Mouse (Mus musculus) 416B (cell line): ENCODE data around the gene Usp25.
A peak's percentile ranks its signal among the peaks of the same experiment; 100 is the strongest.

Experiments used
- DNase-seq: peaks from one replicate; pipeline ENCODE4 v3.0.0; 2011; ENCODE audit warnings: low read depth

Usp25 gene

GRCm38 (mm10) chr16:77034751-77035150, 21.2 kb downstream of the Usp25 start:
- DNase-seq, result peak; percentile 16

- DNase-seq, result peak; percentile 34
Observed at GRCm38 (mm10) chr16:77041573-77041972, 28.1 kb downstream of the Usp25 start.

GRCm38 (mm10) chr16:77043499-77043898, 30.0 kb downstream of the Usp25 start:
- no peak for DNase-seq

DNA sequence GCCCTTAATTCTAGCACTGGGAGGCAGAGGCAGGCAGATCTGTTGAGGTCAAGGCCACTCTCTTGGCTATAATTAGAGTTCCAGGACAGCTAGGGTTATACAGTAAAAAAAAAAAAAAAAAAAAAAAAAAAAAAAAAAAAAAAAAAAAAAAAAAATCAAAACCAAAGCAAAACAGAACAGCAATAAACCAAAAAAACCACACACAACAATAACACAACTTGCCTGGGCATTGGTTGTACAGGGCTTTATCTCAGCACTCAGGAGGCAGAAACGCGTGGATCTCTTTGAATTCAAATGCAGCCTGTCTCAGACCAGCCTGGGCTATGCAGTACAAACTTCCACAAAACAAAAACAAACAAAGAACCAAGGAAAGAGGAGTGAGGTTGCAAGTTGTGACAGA, 40.7 kb downstream of the Usp25 start:
- no peak for DNase-seq

DNA sequence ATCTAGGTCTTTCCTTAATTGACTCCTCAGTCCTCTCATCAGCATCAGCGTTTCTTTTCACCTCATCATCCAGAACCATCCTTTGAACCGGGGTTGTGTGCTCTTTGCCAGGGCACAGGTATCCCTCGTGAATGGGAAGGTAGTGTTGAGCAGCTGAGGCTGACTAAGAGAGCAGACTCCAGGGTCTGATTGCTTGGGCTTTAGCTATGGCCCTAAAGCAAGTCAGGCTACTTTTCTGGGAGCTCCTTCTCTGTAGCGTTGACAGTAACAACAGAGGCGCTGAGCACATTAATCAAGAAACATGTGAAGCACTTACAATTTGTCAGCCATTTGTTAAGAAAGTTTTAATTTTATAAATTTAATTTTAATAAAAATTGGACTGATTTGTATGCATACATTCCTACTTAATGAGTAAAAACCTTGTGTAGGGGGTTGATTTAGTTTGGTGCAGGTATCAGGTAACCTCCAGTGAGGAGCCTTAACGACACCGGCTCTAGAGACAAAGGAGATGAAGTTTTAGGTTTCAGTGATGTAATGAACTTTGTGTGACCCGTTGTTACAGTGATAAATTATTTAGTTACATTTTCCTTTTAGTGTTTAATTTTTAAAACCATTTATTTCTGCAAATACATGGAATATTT, 42.1 kb downstream of the Usp25 start:
- no peak for DNase-seq

DNA sequence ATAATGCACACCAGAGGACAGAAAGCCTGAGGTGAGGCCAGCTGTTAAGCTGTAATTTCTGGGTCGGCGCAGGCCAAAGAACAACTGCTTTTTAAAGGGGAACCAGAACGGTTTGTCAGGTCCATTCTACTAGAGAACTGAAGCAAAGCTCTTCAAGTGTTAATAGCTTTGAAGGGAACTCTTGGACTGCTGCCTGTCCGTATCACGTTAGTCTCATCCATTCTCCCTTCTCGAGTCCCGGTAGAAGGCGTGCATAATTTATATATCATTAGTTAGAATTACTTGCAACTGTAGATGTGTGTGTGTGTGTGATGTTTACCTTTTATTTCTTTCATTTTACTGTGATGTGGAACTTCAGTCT, 42.6 kb downstream of the Usp25 start:
- no peak for DNase-seq

GRCm38 (mm10) chr16:77058567-77058966, 45.1 kb downstream of the Usp25 start:
- no peak for DNase-seq

DNA sequence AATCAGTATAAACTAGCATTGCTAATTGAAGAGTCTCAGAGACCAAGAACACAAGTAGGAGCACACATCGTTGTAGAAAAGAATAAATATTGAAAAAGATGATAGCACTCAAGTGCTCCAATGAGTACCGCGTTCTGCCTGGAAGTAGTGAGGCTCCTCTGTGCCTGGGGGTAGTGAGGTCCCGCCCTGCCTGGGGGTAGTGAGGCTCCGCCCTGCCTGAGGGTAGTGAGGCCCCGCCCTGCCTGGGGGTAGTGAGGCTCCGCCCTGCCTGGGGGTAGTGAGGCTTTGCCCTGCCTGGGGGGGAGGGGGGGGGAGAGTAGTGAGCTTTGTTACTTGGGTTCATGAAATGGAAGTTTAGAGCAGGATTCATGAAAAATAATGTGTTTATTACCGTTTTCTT, 46.7 kb downstream of the Usp25 start:
- DNase-seq, result no peak

DNA sequence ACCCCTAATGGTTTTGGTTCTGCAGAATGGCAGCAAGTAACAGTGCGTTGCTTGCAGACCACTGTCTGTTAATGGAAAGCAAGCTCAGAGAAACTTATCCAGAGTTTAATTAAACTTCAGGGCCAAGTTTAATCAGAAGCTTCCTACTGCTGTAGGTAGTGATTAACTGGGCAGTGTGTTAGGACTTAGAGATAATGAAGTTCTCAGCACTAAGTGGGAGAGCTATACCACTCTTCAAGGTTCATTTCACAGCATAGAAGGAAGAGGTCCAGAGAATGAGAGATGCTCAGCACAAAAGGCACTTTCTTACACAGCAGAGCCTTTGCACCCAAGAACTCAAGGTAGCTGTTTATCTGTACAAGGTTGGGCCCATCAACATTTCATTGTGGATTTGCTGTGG, 50.4 kb downstream of the Usp25 start:
- DNase-seq, result no peak

DNA sequence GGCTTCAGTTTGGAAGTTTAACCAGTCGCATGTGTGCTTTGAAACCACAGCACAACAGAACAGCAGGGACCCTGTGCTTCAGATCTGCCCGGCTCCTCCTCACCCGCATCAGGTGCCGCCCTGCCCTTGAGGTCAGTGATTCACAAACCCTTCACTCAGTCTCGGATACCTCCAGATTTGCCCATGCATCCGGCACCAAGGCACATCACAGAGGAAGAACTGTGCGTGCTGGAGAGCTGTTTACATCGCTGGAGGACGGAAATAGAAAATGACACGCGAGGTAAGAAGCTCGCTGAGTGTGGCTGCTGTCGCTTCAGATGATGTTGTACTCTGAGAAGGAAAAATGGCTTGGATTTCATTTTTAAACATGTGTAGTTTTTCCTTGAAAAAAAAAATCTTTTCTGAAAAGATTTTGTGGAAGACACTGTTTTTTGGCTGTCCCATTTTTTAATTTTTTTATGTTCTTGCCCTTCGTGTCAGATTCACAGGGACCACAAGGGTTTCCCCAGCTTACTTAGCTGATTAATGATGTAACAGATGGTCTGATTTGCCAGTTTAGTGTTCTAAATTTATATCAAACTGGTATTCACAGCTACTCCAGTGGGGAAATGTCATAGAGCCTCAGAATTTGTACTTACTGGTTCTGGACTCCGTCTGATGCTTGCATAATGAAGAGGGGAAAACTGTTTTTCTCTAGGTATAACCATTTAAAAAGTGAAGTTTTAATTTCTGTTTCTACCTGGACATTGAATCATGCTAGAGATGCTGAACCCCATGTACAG, 63.6 kb downstream of the Usp25 start:
- DNase-seq, result no peak

DNA sequence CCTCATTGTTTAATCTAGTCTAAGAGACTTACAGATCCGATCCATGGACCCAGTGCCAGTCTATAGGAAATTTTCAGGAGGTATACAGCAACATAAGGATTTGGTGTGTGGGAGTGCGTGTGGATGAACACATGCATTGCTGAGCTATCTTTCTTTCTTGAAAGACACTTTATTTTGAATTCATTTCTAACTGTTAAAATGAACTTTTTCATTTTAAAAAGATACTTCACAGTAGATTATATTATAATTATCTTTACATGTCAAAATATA, 64.2 kb downstream of the Usp25 start:
- no peak for DNase-seq

DNA sequence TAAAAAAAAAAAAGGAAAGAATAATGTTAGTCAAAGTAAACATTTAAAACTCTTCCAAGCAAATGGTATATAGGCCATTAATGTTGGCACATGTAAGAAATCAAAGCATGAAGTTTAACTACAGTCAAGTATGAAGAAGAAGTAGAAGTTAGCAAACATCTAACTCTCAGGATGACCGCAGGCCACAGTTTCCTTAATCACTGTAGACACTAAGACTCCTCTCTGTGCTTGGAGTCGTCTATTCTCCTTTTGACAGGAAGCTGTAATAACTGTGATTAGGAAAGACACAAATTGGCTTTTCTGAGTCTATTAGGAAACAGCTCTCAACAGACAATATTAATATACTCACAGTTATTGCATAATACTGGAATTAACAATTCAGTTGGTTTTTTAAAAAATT, 70.6 kb downstream of the Usp25 start:
- DNase-seq, result peak; percentile 81

- DNase-seq, result no peak
Observed at GRCm38 (mm10) chr16:77089806-77090205, 76.3 kb downstream of the Usp25 start.

GRCm38 (mm10) chr16:77093526-77093925, 80.0 kb downstream of the Usp25 start:
- DNase-seq, result no peak

DNA sequence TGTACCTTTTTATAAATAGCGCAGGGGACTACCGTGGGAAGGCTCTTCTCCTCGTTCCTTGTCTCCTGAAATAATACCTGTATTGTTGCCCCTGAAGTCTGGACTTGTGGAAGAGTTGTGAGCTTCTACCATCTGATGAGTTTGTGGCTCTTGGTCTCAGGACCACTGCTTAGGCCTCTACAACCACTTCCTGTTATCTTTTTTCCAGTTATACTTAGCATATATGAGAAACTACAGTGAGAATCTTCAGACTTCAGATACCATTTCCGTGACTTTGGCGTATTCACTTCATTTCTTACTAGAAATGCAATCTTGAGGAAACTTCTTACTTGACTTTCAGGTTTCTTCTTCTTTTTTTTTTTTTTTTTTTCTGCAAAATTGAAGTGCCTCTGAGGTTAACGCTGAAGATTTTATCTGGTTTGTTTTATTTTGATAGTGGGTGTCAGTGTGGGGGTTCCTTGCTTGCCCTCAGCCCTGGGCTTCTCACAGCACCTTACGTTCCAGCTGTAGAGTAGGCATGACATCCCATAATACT, 81.6 kb downstream of the Usp25 start:
- DNase-seq, result no peak

- peak; percentile 65 for DNase-seq
Observed at GRCm38 (mm10) chr16:77099018-77099869, 85.7 kb downstream of the Usp25 start.

GRCm38 (mm10) chr16:77103637-77104264, 90.2 kb downstream of the Usp25 start:
- DNase-seq, result no peak

DNA sequence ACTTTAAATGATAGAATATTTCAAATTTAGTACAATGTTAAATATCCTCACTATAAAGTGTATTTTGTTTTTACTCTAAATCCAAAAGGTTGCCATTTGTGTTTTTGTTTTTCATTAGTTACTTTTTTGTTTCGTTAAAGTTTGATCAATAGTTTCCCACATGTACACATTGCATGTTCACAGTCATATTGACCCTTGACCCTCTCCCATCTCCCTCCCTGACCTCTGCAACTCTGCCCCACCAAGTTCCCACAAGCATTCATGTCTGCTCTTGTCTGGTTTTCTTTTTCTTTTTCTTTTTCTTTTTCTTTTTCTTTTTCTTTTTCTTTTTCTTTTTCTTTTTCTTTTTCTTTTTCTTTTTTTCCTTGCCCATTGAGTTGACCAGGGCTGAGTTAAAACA, 97.8 kb downstream of the Usp25 start:
- no peak for DNase-seq

DNA sequence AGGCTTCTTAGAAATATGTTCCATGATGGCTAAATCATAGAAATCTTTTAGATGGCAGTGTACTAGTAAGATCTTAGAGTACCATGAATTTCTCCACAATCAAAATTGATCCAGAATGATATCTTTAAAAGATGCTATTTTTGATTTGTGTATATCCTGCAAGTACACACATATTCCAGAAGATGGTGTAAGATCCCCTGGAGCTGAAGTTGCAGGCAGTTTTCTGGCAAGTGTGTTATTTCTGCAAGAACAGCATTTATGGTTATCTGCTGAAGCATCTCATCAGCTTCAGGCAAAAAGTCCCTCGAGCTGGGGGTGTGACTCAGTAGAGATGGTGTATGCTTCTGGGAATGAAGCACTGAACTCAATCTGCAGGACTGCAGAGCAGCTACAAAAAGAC, 112.4 kb downstream of the Usp25 start:
- DNase-seq, result peak; percentile 8

- peak; percentile 76 for DNase-seq
Observed at GRCm38 (mm10) chr16:77128683-77129082, 115.2 kb downstream of the Usp25 start.

GRCm38 (mm10) chr16:77133055-77133454, 119.5 kb downstream of the Usp25 start:
- DNase-seq, result no peak

GRCm38 (mm10) chr16:77140651-77141050, 127.1 kb downstream of the Usp25 start:
- no peak for DNase-seq
